Mouse (Mus musculus) embryonic facial prominence, embryonic 14.5 days (tissue): ENCODE measurements around the gene Ccdc167. TPM values are rescaled to one million over a fixed set of nuclear protein-coding genes. Genes with fewer than 3 reads are reported as not detected.

Experiments
- ATAC-seq: fragments of 200-750 bp; cut with Nextera tagmentation; 2 replicates; pipeline ENCODE4 v1.8.0; 2017; ENCODE audit warnings: low read depth, moderate number of reproducible peaks, moderate TSS enrichment
- DNase-seq: peaks from one replicate; pipeline ENCODE4 v3.0.0-alpha.2; 2015; ENCODE audit warnings: low spot score
- H3K27ac ChIP-seq: fragments of 300-500 bp; sonication (generic); replicated peaks from 2 replicates; pipeline ENCODE4 v1.5.1; 2014; ENCODE audit warnings: low read depth, mild to moderate bottlenecking, low read length, moderate library complexity
- H3K27me3 ChIP-seq: fragments of 300-500 bp; sonication (generic); replicated peaks from 2 replicates; pipeline ENCODE4 v1.6.1; 2014; ENCODE audit warnings: low read length; ENCODE audit not compliant: control insufficient read depth, insufficient read depth
- H3K36me3 ChIP-seq: fragments of 300-500 bp; sonication (generic); 2 replicates; pipeline ENCODE4 v1.6.1; 2014; ENCODE audit warnings: low read length, mixed read lengths; ENCODE audit not compliant: control insufficient read depth, insufficient read depth
- H3K4me1 ChIP-seq: fragments of 300-500 bp; sonication (generic); 2 replicates; pipeline ENCODE4 v1.6.1; 2014; ENCODE audit warnings: antibody characterized with exemption, low read length; ENCODE audit not compliant: control insufficient read depth, insufficient read depth
- H3K4me2 ChIP-seq: fragments of 300-500 bp; sonication (generic); 2 replicates; pipeline ENCODE4 v1.6.1; 2014; ENCODE audit warnings: low read depth, mild to moderate bottlenecking, low read length, moderate library complexity, mixed read lengths
- H3K4me3 ChIP-seq: fragments of 300-500 bp; sonication (generic); 2 replicates; pipeline ENCODE4 v1.5.1; 2014; ENCODE audit warnings: low read depth, mild to moderate bottlenecking, low read length
- H3K9ac ChIP-seq: fragments of 300-500 bp; sonication (generic); 2 replicates; pipeline ENCODE4 v1.6.1; 2014; ENCODE audit warnings: low read depth, mild to moderate bottlenecking, low read length, moderate library complexity, mixed read lengths
- H3K9me3 ChIP-seq: fragments of 300-500 bp; sonication (generic); 2 replicates; pipeline ENCODE4 v1.6.1; 2016; ENCODE audit warnings: low read length; ENCODE audit not compliant: control insufficient read depth
- WGBS: fragments of 180-500 bp; shearing (Covaris S2); extraction: QIAGEN DNeasy Blood & Tissue Kit; methylation state at CpG from one replicate; pipeline ENCODE4 v1.1.7; 2014; 5-methylcytosine and 5-hydroxymethylcytosine counted together
- polyA plus RNA-seq: library from polyadenylated mRNA; unstranded; fragments of >200 nt; fragmentation: Nextera tagmentation; extraction: Ambion mirVana; gene quantifications from 2 replicates; pipeline ENCODE4 v1.2.1, GENCODE M21; 2014

The Ccdc167 gene
- polyA plus RNA-seq, result 14.9 and 15.2 TPM in 2 replicates

DNA sequence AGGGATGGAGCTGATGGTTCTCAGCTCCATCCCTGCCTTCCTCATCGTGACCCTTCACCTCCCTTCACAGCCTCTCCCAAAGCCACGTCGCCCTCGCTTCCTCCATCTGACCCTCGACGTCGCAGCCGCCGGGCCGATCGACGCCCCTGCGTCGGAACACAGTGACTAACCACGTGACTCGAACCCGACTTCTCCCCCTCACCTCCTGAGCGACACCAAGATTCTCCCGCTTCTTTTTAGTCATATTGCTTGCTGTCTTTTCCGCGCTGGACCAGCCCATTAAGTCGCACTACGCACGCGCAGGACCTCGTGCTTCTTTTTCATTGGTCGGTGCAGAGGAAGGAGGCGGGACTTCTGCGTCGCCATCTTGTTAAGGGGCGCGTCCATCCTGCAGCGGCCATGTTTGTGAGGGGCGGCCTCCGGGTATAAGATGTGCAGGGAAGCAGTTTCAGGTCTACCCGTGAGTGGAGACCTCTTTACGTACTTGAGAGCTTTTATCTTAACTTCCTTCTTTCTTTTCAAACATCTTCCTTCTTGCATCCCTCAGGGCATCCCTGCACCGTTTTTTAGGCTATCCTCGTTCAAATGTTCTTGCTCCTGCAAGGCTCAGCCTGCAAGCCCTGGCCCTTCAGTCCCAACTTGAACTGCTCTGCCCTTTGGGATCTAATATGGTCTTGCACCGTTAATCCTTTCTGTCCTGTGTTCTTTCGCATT, at the start of gene Ccdc167:
Ccdc167 (minus strand) TSS at position 313 of the 714 bp plus-strand sequence.
- Histone ChIP-seq H3K36me3 (no peaks in the 10 kb centered on the region), H3K9ac (peak within 1 kb of the TSS; percentile 63), H3K4me3 (peak within 1 kb of the TSS; percentile 52), H3K4me2 (peak within 1 kb of the TSS; percentile 70), H3K27ac (no peak within 1 kb of the TSS; the same call in 1 of the 2 replicates), H3K4me1 (0 out of 2 replicates have a peak, but pooled peaks cover 5% of the 10 kb centered on the region), H3K27me3 (no peaks in the 10 kb centered on the region), H3K9me3 (no peaks in the 10 kb centered on the region)
- ATAC-seq (peak; percentile 97), DNase-seq (peak; percentile 98)
- WGBS, result 5% methylated on average over 41 of the region's 41 CpGs

DNA sequence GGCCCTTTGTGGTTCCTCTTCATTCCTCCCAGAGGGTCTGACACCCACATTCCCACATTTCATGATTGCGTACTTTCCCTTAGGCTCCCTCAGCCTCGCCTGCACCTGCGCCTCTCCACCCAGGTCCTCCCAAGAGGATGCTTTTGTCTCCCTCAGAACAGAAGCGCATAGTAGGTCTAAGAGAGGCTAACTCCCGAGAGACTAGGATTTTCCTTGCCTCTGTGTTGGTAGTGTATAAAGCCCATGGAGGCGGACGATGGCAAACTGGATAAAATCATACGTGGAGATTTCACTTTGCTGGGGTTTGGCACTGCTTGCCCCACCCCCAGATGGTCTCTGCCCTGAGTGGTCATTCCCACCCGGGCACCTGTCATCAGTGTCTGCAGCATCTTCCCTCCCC, 48.5 kb upstream of the Ccdc167 start:
- no peak overlapping the region for H3K27ac ChIP-seq
- no peak overlapping the region for H3K9ac ChIP-seq
- H3K36me3 ChIP-seq, result no peaks in the 10 kb centered on the region
- DNase-seq (no peak), ATAC-seq (no peak)
- no peak overlapping the region for H3K4me2 ChIP-seq
- no peaks in the 10 kb centered on the region for H3K9me3 ChIP-seq
- no peaks in the 10 kb centered on the region for H3K4me1 ChIP-seq
- 78% methylated on average over 9 of the region's 9 CpGs for WGBS
- no peak overlapping the region for H3K4me3 ChIP-seq
- no peaks in the 10 kb centered on the region for H3K27me3 ChIP-seq

DNA sequence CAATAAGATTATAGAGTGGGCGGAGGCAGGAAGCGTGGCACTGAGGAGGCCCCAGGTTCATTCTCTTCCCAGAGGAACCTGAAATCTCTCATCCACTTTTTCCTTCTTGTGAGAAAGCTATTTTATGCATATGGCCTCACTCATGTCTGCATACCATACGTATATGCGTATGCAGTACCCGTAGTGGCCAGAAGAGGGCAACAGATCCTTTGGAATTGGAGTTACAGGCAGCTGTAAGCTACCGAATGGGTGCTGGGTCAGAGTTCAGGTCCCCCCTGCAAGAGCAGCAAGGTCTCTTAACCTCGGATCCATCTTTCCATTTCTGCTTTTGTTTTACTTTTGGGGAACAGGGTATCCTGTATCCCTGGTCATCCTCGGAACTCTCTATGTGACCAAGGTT, 45.7 kb upstream of the Ccdc167 start:
- 71% methylated on average over 8 of the region's 8 CpGs for WGBS
- Histone ChIP-seq H3K27ac (no peak overlapping the region), H3K9me3 (no peaks in the 10 kb centered on the region), H3K4me3 (no peak overlapping the region), H3K9ac (no peak overlapping the region), H3K4me2 (no peak overlapping the region), H3K27me3 (no peaks in the 10 kb centered on the region), H3K36me3 (no peaks in the 10 kb centered on the region), H3K4me1 (no peaks in the 10 kb centered on the region)
- DNase-seq, result no peak
- ATAC-seq, result no peak

DNA sequence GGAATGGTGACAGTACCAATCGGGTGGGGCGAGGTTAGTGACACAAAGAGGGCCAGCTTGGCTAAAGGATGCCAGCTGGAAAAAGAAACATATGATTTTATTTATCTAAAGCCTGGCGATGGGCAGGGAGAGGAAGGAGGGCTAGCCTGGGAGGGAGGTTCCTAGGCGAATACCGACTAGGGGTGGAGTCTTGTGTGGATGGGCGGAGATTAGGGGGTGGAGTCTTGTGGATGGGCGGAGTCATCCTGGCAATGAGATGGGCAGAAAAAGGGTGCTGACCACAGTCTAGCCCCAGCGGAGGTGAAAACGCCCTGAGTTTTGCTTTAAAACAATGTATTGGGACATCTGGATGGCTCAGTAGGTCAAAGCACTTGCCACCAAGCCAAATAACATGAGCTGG, 45.1 kb upstream of the Ccdc167 start:
- H3K4me2 ChIP-seq, result no peak overlapping the region
- H3K9me3 ChIP-seq, result no peaks in the 10 kb centered on the region
- H3K36me3 ChIP-seq, result no peaks in the 10 kb centered on the region
- H3K27ac ChIP-seq, result no peak overlapping the region
- no peaks in the 10 kb centered on the region for H3K27me3 ChIP-seq
- DNase-seq (no peak), ATAC-seq (no peak)
- H3K9ac ChIP-seq, result no peak overlapping the region
- no peaks in the 10 kb centered on the region for H3K4me1 ChIP-seq
- 77% methylated on average over 9 of the region's 9 CpGs for WGBS
- H3K4me3 ChIP-seq, result no peak overlapping the region

DNA sequence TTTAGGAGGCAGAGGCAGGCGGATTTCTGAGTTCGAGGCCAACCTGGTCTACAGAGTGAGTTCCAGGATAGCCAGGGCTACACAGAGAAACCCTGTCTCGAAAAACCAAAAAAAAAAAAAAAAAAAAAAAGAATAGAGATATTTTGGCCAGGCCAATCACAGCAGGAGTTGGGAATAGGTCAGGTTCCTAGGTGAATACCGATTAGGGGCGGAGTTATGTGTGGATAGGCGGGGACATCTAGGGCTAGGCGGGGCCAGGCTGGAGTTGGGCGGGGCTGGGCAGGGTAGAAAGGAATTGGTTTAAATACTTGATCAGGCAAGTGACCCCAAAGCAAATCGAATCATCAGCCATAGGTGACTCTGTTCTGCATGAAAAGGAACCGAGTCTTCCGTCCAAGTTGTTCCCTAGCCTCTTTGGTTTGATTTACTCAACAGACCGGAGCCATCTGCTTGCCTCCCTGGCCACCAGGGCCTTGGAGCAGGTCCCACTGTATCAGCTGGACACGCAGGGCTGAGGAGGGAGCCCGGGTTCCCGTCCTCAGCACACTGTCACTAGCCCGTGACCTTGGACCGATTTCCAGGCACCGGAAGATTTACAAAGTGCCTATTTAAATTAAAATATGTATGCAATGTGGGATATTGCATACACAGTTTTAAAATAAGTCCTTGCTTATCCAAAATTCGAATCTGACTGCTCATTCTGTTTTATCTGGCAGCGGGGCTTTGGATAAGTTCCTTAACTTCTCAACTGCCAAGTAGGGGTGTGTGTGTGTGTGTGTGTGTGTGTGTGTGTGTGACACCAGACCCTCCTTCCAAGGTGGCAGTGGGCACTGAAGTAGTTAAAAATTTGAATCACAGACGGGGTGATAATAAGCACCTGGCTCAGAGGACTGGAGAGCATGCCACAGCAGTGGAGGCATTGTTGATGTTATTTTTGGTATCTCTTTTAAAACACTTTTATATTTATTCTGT, 43.8 kb upstream of the Ccdc167 start:
- Histone ChIP-seq H3K27me3 (no peaks in the 10 kb centered on the region), H3K4me2 (no peak overlapping the region), H3K4me3 (no peak overlapping the region), H3K4me1 (no peaks in the 10 kb centered on the region), H3K36me3 (no peaks in the 10 kb centered on the region), H3K27ac (no peak overlapping the region), H3K9me3 (no peaks in the 10 kb centered on the region), H3K9ac (no peak overlapping the region)
- no peak for ATAC-seq
- WGBS, result 79% methylated on average over 20 of the region's 21 CpGs
- no peak for DNase-seq

DNA sequence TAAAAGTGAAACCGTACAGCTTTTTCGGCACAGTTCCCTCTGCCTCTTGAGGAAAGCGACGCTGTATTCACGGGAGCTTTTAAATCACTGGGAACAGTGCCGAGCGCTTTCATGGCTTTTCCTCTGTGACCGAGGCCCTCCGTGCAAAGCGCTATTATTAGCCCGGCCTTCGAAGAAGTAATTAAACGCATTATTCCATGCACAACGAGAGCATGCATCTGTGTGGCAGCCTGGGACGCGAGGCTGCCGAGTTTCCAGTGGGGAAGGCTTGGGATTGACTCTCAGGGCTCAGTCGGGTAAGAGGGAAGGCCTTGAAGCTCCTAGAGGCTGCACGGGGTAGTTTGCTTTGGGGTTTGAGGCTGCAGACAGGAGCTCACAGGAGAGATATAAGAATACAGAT, 43.1 kb upstream of the Ccdc167 start:
- WGBS, result 81% methylated on average over 19 of the region's 19 CpGs
- no peak overlapping the region for H3K4me2 ChIP-seq
- H3K9ac ChIP-seq, result no peak overlapping the region
- no peak overlapping the region for H3K27ac ChIP-seq
- H3K27me3 ChIP-seq, result no peaks in the 10 kb centered on the region
- DNase-seq (no peak), ATAC-seq (no peak)
- H3K36me3 ChIP-seq, result no peaks in the 10 kb centered on the region
- no peak overlapping the region for H3K4me3 ChIP-seq
- no peaks in the 10 kb centered on the region for H3K4me1 ChIP-seq
- no peaks in the 10 kb centered on the region for H3K9me3 ChIP-seq

DNA sequence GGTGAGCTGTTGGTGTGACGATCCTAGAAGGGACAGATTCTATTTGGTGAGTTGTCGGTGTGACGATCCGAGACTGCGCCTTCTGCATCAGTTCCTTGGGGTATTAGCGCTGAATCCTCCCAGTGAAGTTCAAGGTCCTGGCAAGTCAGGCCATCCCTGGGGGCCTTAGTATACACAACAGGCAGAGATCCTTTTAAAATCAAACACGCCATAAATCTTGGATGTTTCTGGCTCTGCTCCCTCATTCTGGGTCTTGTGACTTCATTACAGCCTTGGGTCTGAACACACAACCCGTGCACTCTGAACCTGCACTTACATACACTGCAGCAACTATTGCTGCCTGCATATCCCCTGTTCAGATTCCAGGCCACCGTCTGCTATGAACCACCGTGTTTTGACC, 39.5 kb upstream of the Ccdc167 start:
- Histone ChIP-seq H3K36me3 (no peaks in the 10 kb centered on the region), H3K4me3 (no peak overlapping the region), H3K27me3 (no peaks in the 10 kb centered on the region), H3K9ac (no peak overlapping the region), H3K9me3 (no peaks in the 10 kb centered on the region), H3K4me1 (no peaks in the 10 kb centered on the region), H3K27ac (no peak overlapping the region), H3K4me2 (no peak overlapping the region)
- DNase-seq (no peak), ATAC-seq (no peak)
- 85% methylated on average over 10 of the region's 10 CpGs for WGBS

DNA sequence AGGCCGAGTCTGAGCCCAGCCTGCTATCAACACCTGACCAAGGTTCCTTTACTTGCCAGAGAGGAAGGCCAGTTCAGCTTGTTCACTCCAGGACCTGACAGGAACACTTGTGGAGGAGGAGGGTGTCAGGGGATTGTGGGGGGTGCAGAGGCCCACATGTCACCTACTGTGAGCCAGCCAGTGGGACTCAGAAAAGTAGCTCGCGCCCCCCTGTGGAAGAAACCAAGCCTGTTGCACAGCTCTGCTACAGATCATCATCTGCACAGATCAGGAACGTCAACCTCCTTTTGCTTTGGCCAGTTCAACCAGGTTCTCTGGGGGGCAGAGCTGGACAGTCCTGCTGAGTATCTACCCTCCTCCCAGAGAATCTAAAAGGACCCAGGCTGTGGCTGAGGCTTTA, 37.7 kb upstream of the Ccdc167 start:
- WGBS, result 62% methylated on average over 4 of the region's 4 CpGs

More for the DNA sequence above, 37.7 kb upstream of the Ccdc167 start:
- H3K36me3 ChIP-seq, result no peaks in the 10 kb centered on the region
- H3K4me1 ChIP-seq, result no peaks in the 10 kb centered on the region
- no peak overlapping the region for H3K4me2 ChIP-seq
- DNase-seq (no peak), ATAC-seq (no peak)
- no peak overlapping the region for H3K4me3 ChIP-seq
- H3K9ac ChIP-seq, result no peak overlapping the region
- no peaks in the 10 kb centered on the region for H3K9me3 ChIP-seq
- no peaks in the 10 kb centered on the region for H3K27me3 ChIP-seq
- H3K27ac ChIP-seq, result no peak overlapping the region
